ENCODE assay signal across 26 mouse cellular contexts in the genomic region with DNA sequence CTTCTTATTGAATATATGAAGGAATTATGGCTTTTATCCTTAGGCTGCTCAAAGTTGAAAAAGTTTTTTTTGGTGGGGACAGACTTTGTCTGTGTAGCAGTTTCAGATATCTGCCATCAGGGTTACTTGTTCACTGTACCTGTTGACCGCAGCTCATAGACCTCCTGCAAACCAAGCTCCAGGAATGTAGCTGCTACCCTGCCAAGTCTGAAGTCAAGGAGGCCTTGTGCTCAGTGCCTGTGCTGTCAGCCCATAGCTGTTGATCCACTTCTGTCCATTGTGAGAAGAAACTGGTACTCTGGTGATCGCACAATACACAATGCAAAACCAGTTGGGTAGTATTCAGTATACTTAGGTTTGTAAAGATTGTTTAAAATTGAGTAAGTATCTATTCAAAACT.
DNase-seq lines count a peak whose midpoint lies in the region; ATAC-seq and TF ChIP-seq lines count a peak whose summit lies in the region.
"Had no signal": no experiment of that assay in that cellular context is flagged by ENCODE, and none has a peak within 500 bp of the region (broad histone marks: within the 10 kb centered on the region; RNA-seq: fewer than 3 reads in every experiment).

No protein-coding gene starts in this region.

- H3K27me3 ChIP-seq in lung, postnatal 0 days (replicated peaks; ENCODE audit: insufficient read depth, low read length) = no peaks in the 10 kb centered on the region
- H3K27me3 ChIP-seq: embryonic facial prominence, embryonic 13.5 days; forebrain, embryonic 13.5 days; hindbrain, embryonic 13.5 days had no signal

- no peak for TF ChIP-seq POLR2A in lung, adult 2 months (IDR thresholded peaks at IDR 0.05; ENCODE audit: borderline replicate concordance, extremely low read depth, low read depth, low read length)

- TF ChIP-seq EP300 in lung, postnatal 0 days (IDR thresholded peaks at IDR 0.05) = no peak

- no peak for TF ChIP-seq CTCF in lung, postnatal 0 days (IDR thresholded peaks at IDR 0.05)
- TF ChIP-seq CTCF in lung, adult 2 months (IDR thresholded peaks at IDR 0.05; ENCODE audit: insufficient read depth, low read length) = no peak

- 75% methylated on average over 2 of the region's 2 CpGs for WGBS in lung, postnatal 0 days
- WGBS in lung, adult 2 months = 75% methylated on average over 2 of the region's 2 CpGs

- peak; percentile 33; the same call in 1 of the 2 replicates for ATAC-seq in lung, postnatal 0 days
- ATAC-seq: CD4-positive, CD25-positive, alpha-beta regulatory T cell, adult 4 months; forebrain, embryonic 13.5 days; forebrain, embryonic 16.5 days; hindbrain, embryonic 16.5 days had no signal

- no peak overlapping the region for H3K4me3 ChIP-seq in lung, postnatal 0 days (ENCODE audit: low read depth, low read length)
- H3K4me3 ChIP-seq in lung, adult 2 months (replicated peaks; ENCODE audit: extremely low read depth, low read depth, low read length) = no peak overlapping the region
- H3K4me3 ChIP-seq: embryonic facial prominence, embryonic 10.5 days; embryonic facial prominence, embryonic 13.5 days; forebrain, embryonic 10.5 days; forebrain, embryonic 13.5 days; hindbrain, embryonic 10.5 days; hindbrain, embryonic 13.5 days had no signal

- peak; percentile 39 for DNase-seq in kidney, adult 9 months
- no peak for DNase-seq in kidney, adult 18-20 months
- DNase-seq in lung, postnatal 0 days (ENCODE audit: low spot score) = peak; percentile 77
- DNase-seq in lung, adult 2 months = no peak
- DNase-seq in lung, postnatal 36 days = peak; percentile 68
- DNase-seq in adrenal gland, adult 18-20 months (ENCODE audit: low spot score in 2 of 2) = no peak
- DNase-seq: adrenal gland, adult 8-10 months; adrenal gland, postnatal 25 days; cerebellum, adult 11-12 months; cerebellum, adult 8-10 months; cerebellum, postnatal 10 days; cerebellum, postnatal 36 days; embryo, embryonic 11 days; gastrocnemius, postnatal 10 days; gastrocnemius, postnatal 36 days; heart, postnatal 36 days had no signal

- H3K9me3 ChIP-seq in lung, postnatal 0 days (ENCODE audit: low read length) = no peaks in the 10 kb centered on the region
- H3K9me3 ChIP-seq: embryonic facial prominence, embryonic 10.5 days; embryonic facial prominence, embryonic 13.5 days; forebrain, embryonic 10.5 days; forebrain, embryonic 13.5 days; hindbrain, embryonic 10.5 days; hindbrain, embryonic 13.5 days had no signal

- no peaks in the 10 kb centered on the region for H3K36me3 ChIP-seq in lung, postnatal 0 days (ENCODE audit: insufficient read depth, low read length)
- H3K36me3 ChIP-seq: embryonic facial prominence, embryonic 10.5 days; forebrain, embryonic 10.5 days; hindbrain, embryonic 10.5 days; hindbrain, embryonic 13.5 days had no signal

- H3K9ac ChIP-seq in lung, postnatal 0 days (replicated peaks; ENCODE audit: low read depth) = no peak overlapping the region
- H3K9ac ChIP-seq: embryonic facial prominence, embryonic 13.5 days; forebrain, embryonic 13.5 days; hindbrain, embryonic 13.5 days had no signal

- H3K27ac ChIP-seq in lung, postnatal 0 days (ENCODE audit: low read length) = no peak overlapping the region
- H3K27ac ChIP-seq: embryonic facial prominence, embryonic 10.5 days; embryonic facial prominence, embryonic 13.5 days; forebrain, embryonic 10.5 days; forebrain, embryonic 13.5 days; hindbrain, embryonic 10.5 days had no signal

- H3K4me2 ChIP-seq in lung, postnatal 0 days (replicated peaks; ENCODE audit: low read depth, low read length) = no peak overlapping the region
- H3K4me2 ChIP-seq: embryonic facial prominence, embryonic 13.5 days; forebrain, embryonic 13.5 days; heart, embryonic 11.5 days; hindbrain, embryonic 13.5 days had no signal

- peaks cover 6% of the 10 kb centered on the region; the same call in 1 of the 2 replicates for H3K4me1 ChIP-seq in lung, postnatal 0 days (ENCODE audit: insufficient read depth, low read depth, low read length)
- peaks cover 10% of the 10 kb centered on the region for H3K4me1 ChIP-seq in lung, adult 2 months (ENCODE audit: control insufficient read depth, insufficient read depth, low read length)
- H3K4me1 ChIP-seq: hindbrain, embryonic 10.5 days had no signal

Comparison
In these comparisons a context has a peak if more than half of its experiments do, and no peak if none do; other contexts are left out.
1. DNase-seq: peak in kidney, adult 9 months (single experiment), lung, postnatal 0 days (single experiment) and lung, postnatal 36 days (single experiment); none in kidney, adult 18-20 months (single experiment), lung, adult 2 months (single experiment) and adrenal gland, adult 18-20 months (0 of 2).